Mouse (Mus musculus): ENCODE data around the gene Slc12a9. TPM values are rescaled to one million over a fixed set of nuclear protein-coding genes. Genes with fewer than 3 reads are reported as not detected.
"Not testable (repeated sequence)": the region's sequence is repeated elsewhere in the genome, so short reads cannot be mapped to it uniquely, and the experiment has no call there.

The Slc12a9 gene
- polyA plus RNA-seq, 1 experiment from 2014 or later = 2.8 TPM

DNA sequence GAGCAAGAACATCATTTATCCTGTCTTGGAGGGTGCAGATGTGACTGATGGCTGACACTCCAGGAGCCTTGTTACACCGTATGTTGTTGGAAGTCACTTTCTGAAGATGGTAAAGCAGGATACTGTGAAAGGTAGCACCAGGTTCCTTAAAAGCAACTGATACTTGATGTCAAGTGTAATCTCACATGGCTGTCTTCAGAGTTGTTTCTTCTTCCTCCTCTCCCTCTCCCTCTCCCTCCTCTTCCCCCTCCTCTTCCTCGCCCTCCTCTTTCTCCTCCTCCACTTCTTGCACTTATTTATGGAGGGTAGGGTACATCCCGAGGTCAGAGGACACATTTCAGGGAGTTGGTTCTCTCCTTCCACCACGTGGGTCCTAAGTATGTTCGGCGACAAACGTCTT, 47.4 kb downstream of the Slc12a9 start:
- Histone ChIP-seq H3K4me1 (replicated peaks) (peaks cover 43% of the 10 kb centered on the region), H3K9ac (no peak overlapping the region), H3K4me3 (replicated peaks) (no peak overlapping the region), H3K27me3 (peaks cover 20% of the 10 kb centered on the region), H3K27ac (no peak overlapping the region), H3K36me3 (no peaks in the 10 kb centered on the region), H3K9me3 (replicated peaks) (no peaks in the 10 kb centered on the region), H3K4me2 (no peak overlapping the region)
- 37% methylated on average over 7 of the region's 7 CpGs for WGBS (ENCODE audit: insufficient replicate concordance)
- DNase-seq = no peak
- ATAC-seq (ENCODE audit: low read depth) = no peak

DNA sequence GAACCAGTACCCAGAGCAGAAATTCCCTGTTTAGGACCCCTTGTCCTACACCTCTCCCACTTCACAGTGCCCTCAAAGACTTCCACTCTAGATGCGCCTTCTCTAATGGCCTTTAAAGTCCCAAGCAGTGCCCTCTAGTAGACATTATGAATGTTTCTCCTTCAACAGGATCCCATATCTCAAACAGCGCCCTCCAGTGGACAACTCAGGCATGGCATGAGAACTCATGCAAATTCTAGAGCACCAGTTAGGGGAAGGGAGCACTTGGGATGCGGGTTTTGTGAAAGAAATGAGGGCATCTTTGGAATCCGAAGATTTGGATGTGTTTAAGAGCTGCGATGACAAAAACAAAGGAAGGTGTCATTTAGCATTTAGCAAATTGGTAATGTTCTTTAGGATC, 48.4 kb downstream of the Slc12a9 start:
- Histone ChIP-seq H3K9ac (no peak overlapping the region), H3K36me3 (no peaks in the 10 kb centered on the region), H3K4me3 (replicated peaks) (no peak overlapping the region), H3K27me3 (peaks cover 20% of the 10 kb centered on the region), H3K4me1 (replicated peaks) (peaks cover 34% of the 10 kb centered on the region), H3K4me2 (no peak overlapping the region), H3K9me3 (replicated peaks) (no peaks in the 10 kb centered on the region), H3K27ac (no peak overlapping the region)
- ATAC-seq (ENCODE audit: low read depth) = no peak
- DNase-seq = peak; percentile 53
- WGBS (ENCODE audit: insufficient replicate concordance) = 53% methylated on average over 5 of the region's 5 CpGs

DNA sequence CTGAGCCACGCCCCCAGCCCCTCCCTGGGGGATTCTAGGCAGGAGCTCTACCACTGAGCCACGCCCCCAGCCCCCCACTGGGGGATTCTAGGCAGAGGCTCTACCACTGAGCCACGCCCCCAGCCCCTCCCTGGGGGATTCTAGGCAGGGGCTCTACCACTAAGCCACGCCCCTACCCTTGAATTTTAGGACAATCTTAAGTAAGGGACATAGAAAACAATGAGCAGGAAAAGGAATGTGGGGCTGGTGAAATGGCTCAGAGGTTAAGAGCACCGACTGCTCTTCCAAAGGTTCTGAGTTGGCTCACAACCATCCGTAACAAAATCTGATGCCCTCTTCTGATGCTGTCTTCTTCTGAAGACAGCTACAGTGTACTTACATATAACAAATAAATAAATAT, 49.0 kb downstream of the Slc12a9 start:
- not testable (repeated sequence) for DNase-seq; H3K27ac ChIP-seq; H3K36me3 ChIP-seq; H3K4me2 ChIP-seq; H3K9ac ChIP-seq; H3K9me3 ChIP-seq (replicated peaks); H3K4me3 ChIP-seq (replicated peaks); ATAC-seq (ENCODE audit: low read depth)
- Histone ChIP-seq H3K27me3 (peaks cover 17% of the 10 kb centered on the region), H3K4me1 (replicated peaks) (peaks cover 30% of the 10 kb centered on the region)
- 67% methylated on average over 5 of the region's 6 CpGs for WGBS (ENCODE audit: insufficient replicate concordance)

DNA sequence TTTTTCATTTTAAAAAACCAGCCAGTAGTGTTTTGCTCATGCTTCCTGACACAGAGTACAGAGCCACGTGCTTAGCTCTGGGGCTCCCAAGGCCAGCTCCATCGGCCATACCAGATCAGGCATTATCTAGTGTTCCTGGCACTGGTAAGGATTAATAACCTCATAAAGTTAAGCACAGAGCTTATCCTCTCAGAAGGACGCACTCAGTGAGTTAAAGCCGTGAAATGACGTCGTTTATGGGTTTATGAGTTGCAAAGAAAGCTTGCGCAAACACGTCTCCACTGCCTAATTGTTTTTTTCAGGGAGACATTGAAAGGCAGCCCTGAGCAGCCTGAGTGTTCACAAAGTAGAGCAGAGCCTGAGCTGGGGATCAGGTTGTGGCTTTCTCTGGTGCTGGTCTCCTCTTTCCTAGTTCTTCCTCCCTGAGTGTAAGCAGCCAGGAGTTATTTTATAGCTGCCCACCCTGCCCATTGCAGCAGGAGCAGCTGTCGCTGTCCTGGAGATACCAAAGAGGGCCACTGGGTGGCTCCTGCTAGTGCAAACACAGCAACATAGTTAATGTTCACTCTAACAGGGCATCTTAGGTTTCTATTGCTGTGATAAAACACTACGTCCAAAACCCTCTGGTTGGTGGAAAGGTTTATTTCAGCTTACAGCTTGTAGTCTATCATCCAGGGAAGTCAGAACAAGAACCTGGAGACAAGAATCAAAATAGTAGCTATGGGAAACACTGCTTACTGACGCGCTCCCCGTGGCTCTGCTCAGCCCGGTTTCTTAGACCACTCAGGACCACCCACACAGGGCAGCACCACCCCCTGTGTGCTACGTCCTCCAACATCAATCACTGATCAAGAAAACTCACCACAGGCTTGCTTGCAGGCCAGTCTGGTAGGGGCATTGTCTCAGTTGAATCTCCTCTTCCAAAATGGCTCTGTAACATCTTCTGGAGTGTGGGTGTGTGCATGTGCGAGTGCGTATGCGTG, 55.7 kb downstream of the Slc12a9 start:
- no peaks in the 10 kb centered on the region for H3K36me3 ChIP-seq
- no peak overlapping the region for H3K4me2 ChIP-seq
- no peak for ATAC-seq (ENCODE audit: low read depth)
- no peaks in the 10 kb centered on the region for H3K27me3 ChIP-seq
- H3K9ac ChIP-seq = no peak overlapping the region
- no peak for DNase-seq
- WGBS (ENCODE audit: insufficient replicate concordance) = 52% methylated on average over 18 of the region's 18 CpGs
- H3K27ac ChIP-seq = no peak overlapping the region
- H3K4me1 ChIP-seq (replicated peaks) = no peaks in the 10 kb centered on the region
- H3K4me3 ChIP-seq (replicated peaks) = no peak overlapping the region
- H3K9me3 ChIP-seq (replicated peaks) = 0 out of 2 replicates have a peak, but pooled peaks cover 2% of the 10 kb centered on the region

DNA sequence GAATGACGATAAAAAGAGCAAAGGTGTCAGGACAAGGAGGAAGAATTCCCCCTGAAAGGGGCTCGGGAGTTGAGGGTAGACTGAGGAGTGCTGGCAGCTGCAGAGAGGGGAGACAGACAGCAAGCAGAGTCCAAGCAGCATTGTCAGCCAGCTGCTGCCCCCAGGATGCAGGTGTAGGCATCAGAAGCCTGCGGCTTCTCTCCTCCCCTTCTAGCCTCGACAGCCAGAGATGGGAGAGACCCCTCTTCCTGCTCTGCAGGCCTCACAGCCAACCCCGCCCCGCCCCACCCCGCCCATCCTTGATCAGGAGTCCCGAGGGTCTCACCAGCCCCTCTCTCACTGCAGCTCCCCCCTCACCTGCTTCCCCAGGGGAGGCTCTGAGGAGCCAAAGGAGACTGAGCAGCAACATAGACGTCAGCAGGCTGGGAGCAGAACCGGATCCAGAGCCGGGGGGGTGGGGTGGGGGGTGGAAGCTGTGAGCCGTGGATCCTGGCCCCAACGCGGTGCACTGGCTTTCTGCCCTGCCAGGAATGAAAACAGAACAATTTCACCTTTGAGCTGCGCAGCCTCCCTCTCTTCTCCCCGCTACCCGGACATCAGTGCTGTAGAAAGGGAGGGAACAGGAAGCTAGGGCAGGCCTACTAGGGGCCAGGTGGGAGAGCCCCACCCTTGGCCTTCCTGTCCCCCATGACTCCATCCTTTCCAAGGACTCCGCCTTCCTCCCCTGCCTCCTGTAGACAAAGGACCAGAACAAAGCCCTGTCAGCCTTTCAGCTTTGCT, 65.1 kb downstream of the Slc12a9 start:
- H3K36me3 ChIP-seq = no peaks in the 10 kb centered on the region
- 0 out of 2 replicates have a peak, but pooled peaks cover 2% of the 10 kb centered on the region for H3K9me3 ChIP-seq (replicated peaks)
- H3K4me3 ChIP-seq (replicated peaks) = no peak overlapping the region
- H3K9ac ChIP-seq = no peak overlapping the region
- H3K4me2 ChIP-seq = no peak overlapping the region
- no peaks in the 10 kb centered on the region; the same call in 1 of the 2 replicates for H3K27me3 ChIP-seq
- ATAC-seq (ENCODE audit: low read depth) (no peak), DNase-seq (no peak)
- 22% methylated on average over 18 of the region's 18 CpGs for WGBS (ENCODE audit: insufficient replicate concordance)
- no peak overlapping the region for H3K27ac ChIP-seq
- peaks cover 16% of the 10 kb centered on the region for H3K4me1 ChIP-seq (replicated peaks)

DNA sequence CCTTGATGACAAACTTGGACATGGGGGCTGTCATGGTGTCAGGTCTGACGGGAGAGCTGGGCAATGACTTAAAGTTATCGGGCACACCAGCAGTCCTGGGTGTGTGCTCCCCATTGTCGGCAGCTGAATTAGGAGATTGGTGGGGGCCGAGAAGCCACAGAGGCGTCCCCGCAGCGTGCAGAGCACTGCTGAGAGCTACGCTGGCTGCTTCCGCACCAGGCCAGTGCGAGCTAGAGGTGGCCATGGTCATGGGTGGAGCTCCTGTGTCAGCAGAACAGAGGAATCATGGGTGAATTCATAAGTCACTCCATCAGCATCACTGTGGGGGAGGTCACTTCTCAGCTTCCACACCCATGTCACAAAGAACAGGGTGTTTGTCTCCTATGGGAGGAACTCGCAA, 68.6 kb downstream of the Slc12a9 start:
- ATAC-seq (ENCODE audit: low read depth) (peak; percentile 41; the same call in 1 of the 2 replicates), DNase-seq (no peak)
- 64% methylated on average over 11 of the region's 11 CpGs for WGBS (ENCODE audit: insufficient replicate concordance)
- Histone ChIP-seq H3K27ac (no peak overlapping the region), H3K4me3 (replicated peaks) (no peak overlapping the region), H3K9me3 (replicated peaks) (no peaks in the 10 kb centered on the region), H3K27me3 (no peaks in the 10 kb centered on the region; the same call in 1 of the 2 replicates), H3K4me2 (no peak overlapping the region), H3K36me3 (no peaks in the 10 kb centered on the region), H3K4me1 (replicated peaks) (peaks cover 16% of the 10 kb centered on the region), H3K9ac (no peak overlapping the region)

Small RNA genes within 50 kb of the gene (microRNA-seq; reads per million reads assigned to microRNA genes)
- gene Mir7036 (not detected), gene Mir8116 (2.1 reads per million)

Other genes starting within 250 kb of the Slc12a9 start
- gene Trim56, start 217.4 kb downstream of the Slc12a9 start, polyA plus RNA-seq (2015; fragmentation: Nextera tagmentation; extraction: Ambion mirVana) = 8.4 and 9.9 TPM in 2 replicates
- not detected in 2 replicates for gene Muc3, start 184.3 kb downstream of the Slc12a9 start, polyA plus RNA-seq (2015; fragmentation: Nextera tagmentation; extraction: Ambion mirVana)
- 0.05 TPM in 1 of 2 replicates, not detected in the other for gene Muc3a, start 121.2 kb downstream of the Slc12a9 start, polyA plus RNA-seq (2015; fragmentation: Nextera tagmentation; extraction: Ambion mirVana)
- gene Ache, start 46.1 kb downstream of the Slc12a9 start, polyA plus RNA-seq (2015; fragmentation: Nextera tagmentation; extraction: Ambion mirVana) = 15.9 and 16.6 TPM in 2 replicates
- gene Ufsp1, start 39.0 kb downstream of the Slc12a9 start, polyA plus RNA-seq (2015; fragmentation: Nextera tagmentation; extraction: Ambion mirVana) = 8.4 TPM in 2 replicates
- 86.7 and 102 TPM in 2 replicates for gene Srrt, start 25.9 kb downstream of the Slc12a9 start, polyA plus RNA-seq (2015; fragmentation: Nextera tagmentation; extraction: Ambion mirVana)
- gene Trip6, start 19.2 kb downstream of the Slc12a9 start, polyA plus RNA-seq (2015; fragmentation: Nextera tagmentation; extraction: Ambion mirVana) = 10.1 and 10.6 TPM in 2 replicates
- gene Ephb4, start 16.5 kb upstream of the Slc12a9 start, polyA plus RNA-seq (2015; fragmentation: Nextera tagmentation; extraction: Ambion mirVana) = 5.6 and 8.1 TPM in 2 replicates
- gene Zan, start 143.5 kb upstream of the Slc12a9 start, polyA plus RNA-seq (2015; fragmentation: Nextera tagmentation; extraction: Ambion mirVana) = 0.12 and 0.16 TPM in 2 replicates
- 45.7 and 46.1 TPM in 2 replicates for gene Pop7, start 168.9 kb upstream of the Slc12a9 start, polyA plus RNA-seq (2015; fragmentation: Nextera tagmentation; extraction: Ambion mirVana)
- 3.3 and 3.7 TPM in 2 replicates for gene Gigyf1, start 185.0 kb upstream of the Slc12a9 start, polyA plus RNA-seq (2015; fragmentation: Nextera tagmentation; extraction: Ambion mirVana)
- 0.96 and 1.2 TPM in 2 replicates for gene Epo, start 199.6 kb upstream of the Slc12a9 start, polyA plus RNA-seq (2015; fragmentation: Nextera tagmentation; extraction: Ambion mirVana)
- 139 and 159 TPM in 2 replicates for gene Gnb2, start 199.9 kb upstream of the Slc12a9 start, polyA plus RNA-seq (2015; fragmentation: Nextera tagmentation; extraction: Ambion mirVana)
- gene Actl6b, start 219.9 kb upstream of the Slc12a9 start, polyA plus RNA-seq (2015; fragmentation: Nextera tagmentation; extraction: Ambion mirVana) = 0.14 and 0.16 TPM in 2 replicates
- gene Tfr2, start 236.2 kb upstream of the Slc12a9 start, polyA plus RNA-seq (2015; fragmentation: Nextera tagmentation; extraction: Ambion mirVana) = 41.5 and 45.7 TPM in 2 replicates